Mouse (Mus musculus): ENCODE measurements around the gene Neu2.

DNA sequence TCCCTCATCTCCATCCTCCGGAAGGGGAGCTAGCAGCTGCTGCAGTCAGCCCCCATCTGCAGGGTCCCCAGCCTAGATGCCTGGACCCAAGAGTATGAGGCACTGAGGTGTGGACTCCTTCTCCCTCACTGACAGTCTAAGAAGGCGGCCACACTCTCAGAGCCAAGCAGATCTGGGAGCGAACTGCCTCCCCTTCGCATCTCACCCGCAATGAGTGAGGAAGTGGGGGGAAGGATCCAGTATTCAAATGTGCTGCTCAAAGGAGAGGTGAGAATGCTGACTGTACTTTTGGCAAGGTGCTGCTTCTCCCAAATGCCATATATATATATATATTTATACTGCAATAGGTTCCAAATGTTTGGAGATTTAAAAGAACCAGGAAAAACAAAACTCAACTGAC is 93.7 kb downstream of the Neu2 start:
- TF ChIP-seq CTCF (IDR thresholded peaks at IDR 0.05; ENCODE audit: low read depth, low read length) (no peak), GATA1 (IDR thresholded peaks at IDR 0.05; ENCODE audit: borderline replicate concordance, low read length) (no peak)
